18 mouse cellular contexts compared by ENCODE assay signal in genomic region chr12:118119668-118120067, GRCm38 (mm10).
"Had no signal": no experiment of that assay in that cellular context is flagged by ENCODE, and none has a peak within 500 bp of the region (broad histone marks: within the 10 kb centered on the region; RNA-seq: fewer than 3 reads in every experiment).

No protein-coding gene starts in this region.

- ATAC-seq: liver, postnatal 0 days; lung, postnatal 0 days; midbrain, embryonic 15.5 days had no signal

- H3K27me3 ChIP-seq: liver, embryonic 15.5 days; lung, embryonic 15.5 days; megakaryocyte, embryonic 14.5 days; midbrain, embryonic 12.5 days; midbrain, embryonic 15.5 days; neural tube, embryonic 12.5 days; stomach, embryonic 15.5 days had no signal

- DNase-seq: liver, postnatal 0 days; lung, adult 2 months; lung, postnatal 14 days; lung, postnatal 36 days; right cerebral cortex, postnatal 14 days; thymus, adult 2 months; thymus, postnatal 25 days; thymus, postnatal 4 days had no signal

- H3K36me3 ChIP-seq: liver, embryonic 15.5 days; lung, embryonic 15.5 days; midbrain, embryonic 12.5 days; midbrain, embryonic 15.5 days; neural tube, embryonic 12.5 days; stomach, embryonic 15.5 days had no signal

- H3K4me1 ChIP-seq: liver, embryonic 15.5 days; lung, embryonic 15.5 days; midbrain, embryonic 12.5 days; midbrain, embryonic 15.5 days; neural tube, embryonic 12.5 days; stomach, embryonic 15.5 days had no signal

- H3K4me2 ChIP-seq: liver, embryonic 15.5 days; lung, embryonic 15.5 days; midbrain, embryonic 12.5 days; midbrain, embryonic 15.5 days; neural tube, embryonic 12.5 days; stomach, embryonic 15.5 days had no signal

- H3K9me3 ChIP-seq: liver, embryonic 15.5 days; lung, embryonic 15.5 days; megakaryocyte, embryonic 14.5 days; midbrain, embryonic 12.5 days; midbrain, embryonic 15.5 days; neural tube, embryonic 12.5 days; stomach, embryonic 15.5 days had no signal

- H3K4me3 ChIP-seq: liver, embryonic 15.5 days; lung, embryonic 15.5 days; megakaryocyte, embryonic 14.5 days; midbrain, embryonic 12.5 days; midbrain, embryonic 15.5 days; neural tube, embryonic 12.5 days; stomach, embryonic 15.5 days had no signal

- H3K9ac ChIP-seq: liver, embryonic 15.5 days; liver, postnatal 0 days; lung, embryonic 15.5 days; midbrain, embryonic 12.5 days; midbrain, embryonic 15.5 days; neural tube, embryonic 12.5 days; stomach, embryonic 15.5 days had no signal

- H3K27ac ChIP-seq: liver, embryonic 15.5 days; lung, embryonic 15.5 days; macrophage; midbrain, embryonic 12.5 days; midbrain, embryonic 15.5 days; neural tube, embryonic 12.5 days; stomach, embryonic 15.5 days; stomach, postnatal 0 days had no signal
